Mouse (Mus musculus) CH12F3 (cell line): ENCODE measurements around the gene Blvrb.
"Not testable (repeated sequence)": the region's sequence is repeated elsewhere in the genome, so short reads cannot be mapped to it uniquely, and the experiment has no call there.

Experiments used
- in situ Hi-C: fragments of 300-500 bp; cut with MboI; formaldehyde crosslinking; loops from 2 replicates; pipeline ENCODE4 v1.14.3; 2020; ENCODE audit warnings: low sequenced_read_pairs

Blvrb gene

DNA sequence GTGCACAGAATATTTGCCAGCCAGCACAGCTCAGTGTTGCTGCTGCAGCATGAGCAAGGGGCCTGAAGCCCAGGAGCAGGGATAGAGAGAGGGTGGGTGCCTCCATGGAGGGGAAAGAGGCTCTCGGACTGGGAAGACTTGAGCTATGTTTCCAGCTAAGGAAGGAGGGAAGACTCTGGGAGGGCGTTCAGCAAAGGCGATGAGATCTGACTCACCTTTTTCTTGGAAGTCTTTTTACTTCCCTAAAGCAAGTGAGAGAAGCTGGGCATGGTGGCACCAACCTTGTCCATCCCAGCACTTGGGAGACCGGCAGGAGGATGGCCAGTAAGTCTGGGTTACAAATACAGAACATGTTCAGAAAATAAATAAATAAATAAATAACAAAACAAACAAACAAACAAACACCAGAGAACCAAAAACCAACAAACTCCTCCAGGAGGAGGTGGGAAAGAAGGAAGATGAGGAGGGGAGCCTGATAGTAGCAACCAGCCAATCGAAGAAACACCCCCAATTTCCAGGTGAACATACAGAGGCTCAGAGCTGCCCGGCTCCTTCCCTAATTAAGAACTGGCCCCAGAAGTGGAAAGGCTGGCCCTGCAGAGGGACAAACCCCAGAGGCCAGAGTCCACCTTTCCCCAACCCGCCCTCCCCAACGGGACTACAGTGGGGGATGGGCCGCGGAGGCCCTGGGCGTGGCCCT is 33.3 kb downstream of the Blvrb start:
- in situ Hi-C loops: no loop called here

DNA sequence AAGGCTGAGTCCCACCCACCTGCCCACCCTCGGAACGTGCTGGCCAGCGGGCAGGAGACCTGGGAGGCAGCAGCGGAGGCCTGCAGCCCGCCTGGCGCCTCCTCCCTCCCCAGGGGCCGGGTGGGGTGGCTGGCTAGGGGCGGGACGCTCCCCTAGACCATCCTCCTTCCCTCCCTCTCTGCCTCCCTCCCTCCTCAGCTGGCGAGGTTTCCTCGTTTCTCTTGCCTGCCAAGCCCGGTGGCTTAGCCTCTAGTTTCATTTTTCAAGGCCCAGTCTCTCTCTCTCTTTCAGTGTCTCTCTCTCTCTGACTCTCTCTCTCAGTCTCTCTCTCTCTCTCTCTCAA is 33.8 kb downstream of the Blvrb start:
- in situ Hi-C loops: no loop called here

DNA sequence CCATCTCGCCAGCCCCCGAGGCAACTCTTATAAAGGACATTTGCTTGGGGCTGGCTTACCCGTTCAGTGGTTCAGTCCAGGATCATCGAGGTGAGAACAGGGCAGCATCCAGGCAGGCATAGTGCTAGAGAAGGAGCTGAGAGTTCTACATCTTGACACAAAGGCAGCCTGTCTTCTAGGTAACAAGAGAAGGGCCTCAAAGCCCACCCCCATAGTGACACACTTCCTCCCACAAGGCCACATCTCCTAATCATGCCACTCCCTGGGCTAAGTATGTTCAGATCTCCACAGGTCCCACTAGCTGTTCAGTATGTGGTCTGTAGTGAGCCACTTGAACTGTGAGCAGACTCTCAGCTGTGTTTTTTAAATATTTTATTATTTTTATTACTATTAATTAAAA is 36.1 kb downstream of the Blvrb start:
- in situ Hi-C loops: no loop called here

DNA sequence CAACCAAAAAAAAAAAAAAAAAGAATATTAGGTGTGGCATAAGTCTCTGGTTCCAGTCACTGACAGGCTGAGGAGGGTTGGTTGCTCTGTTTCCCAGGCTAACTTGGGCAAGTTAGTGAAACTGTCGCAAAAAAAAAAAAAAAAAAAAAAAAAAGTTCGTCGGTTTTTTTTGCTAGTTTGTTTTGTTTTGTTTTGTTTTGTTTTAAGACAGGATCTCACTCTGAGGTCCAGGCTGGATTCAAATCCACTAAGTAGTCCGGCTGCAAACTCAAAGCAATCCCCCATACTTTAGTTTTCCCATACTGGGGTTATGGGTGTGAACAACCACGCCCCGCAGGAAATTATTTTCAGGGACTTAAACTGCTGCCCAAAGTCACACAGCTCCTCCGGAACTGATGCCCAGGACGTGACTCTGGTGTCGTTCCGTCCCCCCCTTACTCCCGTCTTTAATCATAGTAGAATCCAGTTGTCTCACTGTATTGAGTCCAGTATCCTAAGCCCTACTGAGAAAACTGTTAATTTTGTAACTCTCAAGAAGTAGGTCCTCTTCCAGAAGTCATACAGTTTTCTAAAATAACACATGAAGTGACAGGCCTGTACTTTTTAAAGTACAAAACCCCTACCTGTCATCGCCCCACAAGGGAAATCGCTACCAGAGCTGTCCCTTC is 38.5 kb downstream of the Blvrb start:
- in situ Hi-C loops: no loop called here

DNA sequence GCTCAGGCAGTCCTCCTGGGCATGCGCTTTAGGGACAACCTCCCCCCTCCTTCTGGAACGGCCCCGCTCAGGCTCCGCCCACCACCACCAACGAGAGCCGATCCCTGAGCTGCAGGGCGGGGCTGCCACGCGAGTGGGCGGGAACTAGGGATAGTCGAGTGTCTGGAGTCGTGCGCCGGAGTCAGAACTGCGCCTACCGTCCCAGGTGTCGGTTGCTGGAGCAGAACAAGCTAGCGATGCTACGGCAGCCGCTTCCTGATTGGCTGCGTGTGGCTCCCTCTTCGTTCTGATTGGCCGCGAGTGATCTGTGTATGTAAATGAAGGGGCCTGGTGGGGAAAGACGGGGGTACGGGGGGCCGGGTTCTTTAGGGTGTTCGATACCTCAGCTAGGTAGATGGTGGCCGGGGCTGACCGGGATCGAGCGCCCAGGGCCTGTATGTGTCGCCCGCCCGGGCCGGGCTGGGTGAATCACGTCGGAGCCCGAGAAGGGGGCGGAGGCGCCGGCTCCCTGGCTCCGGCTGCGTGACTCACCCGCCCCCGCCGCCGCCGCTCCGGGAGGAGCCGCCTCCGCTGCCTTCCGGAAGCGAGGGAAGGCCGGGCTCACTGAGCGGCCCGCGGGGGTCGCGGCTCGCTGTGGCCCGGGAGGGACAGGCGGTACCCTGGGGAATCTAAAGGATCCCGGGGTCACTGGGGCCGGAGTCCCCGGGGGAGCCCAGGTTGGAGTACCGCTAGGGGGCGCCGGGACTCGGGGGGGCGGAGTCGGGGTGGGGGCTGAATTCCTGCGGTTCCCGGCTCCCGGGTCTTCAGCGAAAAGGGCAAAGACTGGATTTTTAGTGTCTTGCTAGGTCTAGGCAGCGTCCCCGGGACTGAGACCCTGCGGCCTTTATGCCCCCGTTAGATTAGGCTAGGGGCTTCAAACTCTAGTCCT is 39.3 kb downstream of the Blvrb start, which contains the start of gene Sertad1:
Gene Sertad1 (plus strand): TSS at position 141 of the 928 bp plus-strand sequence.
- in situ Hi-C loops: no loop called here

DNA sequence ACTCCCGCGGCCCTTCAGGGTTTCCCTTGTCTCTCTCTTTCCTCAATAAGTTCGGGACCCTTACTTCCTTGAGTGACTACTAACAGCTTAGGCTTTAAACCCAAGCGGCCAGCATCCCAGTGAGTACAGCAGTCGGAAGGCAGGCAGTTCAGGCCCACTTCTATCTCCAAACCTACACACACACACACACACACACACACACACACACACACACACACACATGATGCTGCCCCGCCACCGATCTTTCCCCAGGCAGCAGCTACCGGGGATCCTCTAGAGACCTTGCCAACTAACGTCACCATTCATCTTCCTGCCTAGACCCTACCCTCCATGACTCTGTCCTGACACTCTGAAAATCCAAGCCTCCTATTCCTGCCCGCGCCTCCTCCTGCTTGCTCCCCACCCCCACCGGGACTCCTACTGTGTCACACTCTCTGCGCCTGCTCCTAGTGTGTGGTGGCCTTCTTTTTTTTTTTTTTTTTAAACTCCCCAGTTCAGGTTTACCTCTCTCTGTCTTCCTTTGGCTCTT is 40.0 kb downstream of the Blvrb start:
- in situ Hi-C loops: no loop called here

DNA sequence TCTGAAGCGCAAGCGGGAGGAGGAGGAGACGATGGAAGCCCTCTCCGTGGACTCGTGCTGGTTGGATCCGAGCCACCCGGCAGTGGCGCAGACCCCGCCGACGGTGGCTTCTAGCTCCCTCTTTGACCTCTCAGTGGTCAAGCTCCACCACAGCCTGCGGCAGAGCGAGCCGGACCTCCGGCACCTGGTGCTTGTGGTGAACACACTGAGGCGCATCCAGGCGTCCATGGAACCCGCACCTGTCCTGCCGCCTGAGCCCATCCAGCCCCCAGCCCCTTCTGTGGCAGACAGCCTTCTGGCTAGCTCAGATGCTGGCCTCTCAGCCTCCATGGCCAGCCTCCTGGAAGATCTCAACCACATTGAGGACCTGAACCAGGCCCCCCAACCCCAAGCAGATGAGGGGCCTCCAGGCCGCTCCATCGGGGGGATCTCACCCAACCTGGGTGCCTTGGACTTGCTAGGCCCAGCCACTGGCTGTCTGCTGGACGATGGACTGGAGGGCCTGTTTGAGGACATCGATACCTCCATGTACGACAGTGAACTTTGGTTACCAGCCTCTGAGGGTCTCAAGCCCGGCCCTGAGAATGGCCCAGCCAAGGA is 41.6 kb downstream of the Blvrb start:
- in situ Hi-C loops: no loop called here

DNA sequence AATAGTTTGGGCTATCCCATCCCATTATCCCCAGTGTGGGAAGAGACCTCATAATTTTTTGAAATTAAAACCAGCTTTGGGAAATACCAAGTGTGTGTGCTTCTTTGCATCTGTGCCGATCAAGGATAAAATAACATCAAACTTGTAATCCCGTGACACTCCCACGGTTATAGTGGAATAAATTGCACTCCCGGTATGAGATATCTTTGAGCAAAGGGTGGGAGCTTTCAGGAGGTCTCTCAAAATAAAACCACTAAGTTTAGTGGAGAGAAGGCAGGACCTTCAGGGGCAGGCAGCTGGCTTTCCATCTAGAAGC is 42.4 kb downstream of the Blvrb start:
- in situ Hi-C loops: no loop called here

DNA sequence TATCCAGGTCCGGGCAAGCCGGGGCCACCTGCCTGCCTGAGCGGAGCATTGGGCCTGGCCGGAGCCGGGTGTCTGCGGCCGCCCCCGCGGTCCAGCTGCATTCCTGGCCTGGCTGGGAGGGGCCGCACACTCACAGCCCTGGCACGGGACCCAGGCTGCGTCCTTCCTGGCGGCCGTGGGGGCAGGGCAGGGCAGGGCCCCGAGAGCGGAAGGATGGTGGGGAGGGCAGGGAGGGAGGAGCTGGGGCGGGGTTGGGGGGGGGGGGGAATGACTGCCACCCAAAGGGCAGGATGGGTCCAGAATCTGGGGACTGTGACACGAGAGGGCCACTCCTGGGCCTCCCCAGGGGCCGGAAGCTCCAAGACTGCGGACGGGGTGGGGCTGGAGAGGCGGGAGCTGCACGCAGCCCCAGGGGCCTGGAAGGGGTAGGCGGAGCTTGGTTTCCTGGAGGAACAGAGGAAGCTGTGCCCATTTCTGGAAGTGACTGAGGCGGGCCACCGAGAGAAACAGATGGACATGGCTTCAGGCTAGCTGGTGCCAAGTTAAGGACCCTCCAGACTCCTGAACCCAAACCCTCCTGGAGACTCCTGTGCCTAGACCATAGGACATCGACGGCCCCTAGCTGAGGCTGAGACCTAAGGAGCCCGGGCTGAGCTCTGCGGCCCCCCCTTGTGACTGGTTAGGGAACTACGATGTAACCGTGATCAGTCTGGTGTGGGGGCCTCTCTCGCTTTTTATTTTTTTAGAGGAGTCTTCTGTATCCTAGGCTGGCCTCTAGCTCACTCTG is 43.0 kb downstream of the Blvrb start:
- in situ Hi-C loops: no loop called here

DNA sequence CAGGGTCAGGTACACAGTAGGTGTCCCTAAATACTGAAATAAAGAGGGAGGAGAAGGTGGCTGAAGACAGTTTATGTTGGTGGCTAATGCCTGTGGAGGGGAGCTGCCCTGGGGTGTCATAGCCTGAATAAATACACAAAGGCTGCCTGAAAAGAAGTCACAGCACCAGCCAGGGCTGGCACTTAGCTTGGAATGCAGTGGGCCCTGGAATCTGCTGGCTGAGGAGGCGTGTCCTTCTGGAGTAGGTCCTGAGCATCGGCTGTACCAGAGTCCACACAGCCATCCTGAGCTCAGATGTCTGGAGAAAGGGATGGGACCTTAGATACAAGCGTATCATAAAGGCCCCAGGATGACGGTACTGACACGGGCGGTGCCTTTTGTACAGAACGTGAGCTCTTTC is 44.1 kb downstream of the Blvrb start:
- in situ Hi-C loops: no loop called here

DNA sequence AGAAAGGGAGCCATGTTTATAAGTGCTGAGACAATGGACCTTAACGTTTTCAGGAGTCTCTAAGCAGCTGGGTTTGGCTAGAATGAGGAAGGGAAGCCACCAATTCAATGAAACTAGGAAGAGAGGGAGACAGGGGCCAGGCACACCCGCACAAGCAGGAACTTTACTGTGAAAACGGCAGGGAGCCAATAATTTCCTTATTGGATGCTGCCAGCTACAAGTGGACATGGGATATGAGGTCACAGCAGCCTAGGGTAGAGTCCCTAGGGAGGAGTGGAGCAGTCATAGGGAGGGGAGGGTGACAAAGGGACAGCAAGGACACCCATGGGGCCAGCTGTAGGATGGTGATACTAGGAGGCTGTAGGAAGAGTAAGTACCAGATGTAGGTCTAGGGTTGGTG is 45.2 kb downstream of the Blvrb start:
- in situ Hi-C loops: no loop called here

DNA sequence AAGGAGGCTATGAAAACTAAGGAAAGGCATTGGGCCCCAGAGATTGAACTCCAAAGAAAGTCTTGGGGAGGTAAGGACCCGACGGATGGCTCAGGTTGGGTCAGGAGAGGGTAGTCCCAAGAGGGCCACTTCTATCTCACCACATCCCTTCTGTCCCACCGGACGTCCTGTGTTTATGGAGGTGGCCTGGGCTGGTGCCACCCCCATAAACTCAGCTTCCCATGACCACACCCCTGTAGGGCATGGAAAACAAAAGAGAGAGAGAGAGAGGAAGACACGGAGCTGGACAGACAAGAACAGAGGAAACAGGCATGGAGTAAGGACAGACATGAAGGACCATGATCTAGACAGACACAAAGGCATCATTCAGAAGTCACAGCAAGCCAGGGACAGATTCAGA is 45.7 kb downstream of the Blvrb start:
- in situ Hi-C loops: no loop called here

DNA sequence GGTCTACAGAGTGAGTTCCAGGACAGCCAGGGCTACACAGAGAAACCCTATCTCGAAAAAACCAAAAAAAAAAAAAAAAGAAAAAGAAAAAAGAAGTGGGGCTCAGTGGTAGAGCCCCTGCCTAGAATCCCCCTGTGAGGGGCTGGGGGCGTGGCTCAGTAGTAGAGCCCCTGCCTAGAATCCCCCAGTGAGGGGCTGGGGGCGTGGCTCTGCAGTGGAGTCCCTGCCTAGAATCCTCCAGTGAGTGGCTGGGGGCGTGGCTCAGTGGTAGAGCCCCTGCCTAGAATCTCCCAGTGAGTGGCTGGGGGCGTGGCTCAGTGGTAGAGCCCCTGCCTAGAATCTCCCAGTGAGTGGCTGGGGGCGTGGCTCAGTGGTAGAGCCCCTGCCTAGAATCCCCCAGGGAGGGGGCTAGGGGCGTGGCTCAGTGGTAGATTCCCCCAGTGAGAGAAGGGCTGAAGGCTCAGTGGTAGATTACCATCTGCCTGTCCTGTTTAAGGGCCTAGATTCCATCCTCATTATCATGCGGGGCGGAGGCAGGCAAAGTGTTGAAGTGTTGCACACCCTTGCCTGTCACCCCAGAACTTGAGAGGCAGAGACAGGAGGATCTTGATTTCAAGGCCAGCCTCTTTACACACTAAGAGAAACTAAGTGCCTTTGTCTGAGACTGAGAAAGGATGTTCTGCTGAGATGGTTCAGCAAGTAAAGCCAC is 47.0 kb downstream of the Blvrb start:
- in situ Hi-C loops: not testable (repeated sequence)

DNA sequence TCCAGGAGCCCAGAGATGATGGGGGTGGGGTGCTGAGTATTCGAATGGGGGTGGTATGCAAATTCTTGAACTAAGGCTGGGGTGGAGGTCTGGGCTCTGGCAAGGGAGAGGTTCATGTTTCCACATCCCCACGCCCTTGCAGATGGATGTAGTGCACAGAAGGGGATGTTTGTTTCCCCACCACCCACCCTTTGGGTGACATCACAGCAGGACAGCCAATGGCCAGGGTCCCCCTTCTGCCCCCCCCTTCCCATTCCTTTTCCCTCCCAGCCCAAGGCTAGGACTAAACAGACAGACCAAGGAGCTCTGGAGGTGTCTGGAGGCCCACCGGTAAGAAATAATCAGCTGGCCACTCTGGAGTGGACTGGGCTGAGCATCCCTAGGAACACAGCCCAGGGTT is 51.3 kb downstream of the Blvrb start, which contains the start of gene Prx:
Gene Prx (plus strand): TSS at position 289 of the 400 bp plus-strand sequence.
- in situ Hi-C loops: no loop called here

DNA sequence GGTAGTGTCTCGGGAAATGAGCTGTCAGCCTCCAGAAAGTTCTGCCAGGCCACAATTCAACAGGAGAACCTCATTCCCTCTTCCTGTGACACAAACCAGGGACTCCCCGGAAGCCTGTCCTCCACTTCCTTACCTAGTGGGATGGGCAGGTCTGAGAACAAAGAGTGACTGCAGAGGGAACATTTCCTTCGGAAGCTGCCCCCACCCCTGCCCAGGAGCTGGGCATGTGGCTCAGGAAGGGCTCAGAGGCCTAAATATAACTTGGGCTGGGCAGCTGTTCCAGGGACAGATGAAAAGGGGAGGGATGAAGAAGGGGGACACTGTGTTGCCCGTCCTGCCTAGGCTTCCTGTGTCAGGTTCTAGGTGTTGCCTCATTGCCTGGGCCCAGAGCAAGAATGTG is 53.8 kb downstream of the Blvrb start:
- in situ Hi-C loops: no loop called here

DNA sequence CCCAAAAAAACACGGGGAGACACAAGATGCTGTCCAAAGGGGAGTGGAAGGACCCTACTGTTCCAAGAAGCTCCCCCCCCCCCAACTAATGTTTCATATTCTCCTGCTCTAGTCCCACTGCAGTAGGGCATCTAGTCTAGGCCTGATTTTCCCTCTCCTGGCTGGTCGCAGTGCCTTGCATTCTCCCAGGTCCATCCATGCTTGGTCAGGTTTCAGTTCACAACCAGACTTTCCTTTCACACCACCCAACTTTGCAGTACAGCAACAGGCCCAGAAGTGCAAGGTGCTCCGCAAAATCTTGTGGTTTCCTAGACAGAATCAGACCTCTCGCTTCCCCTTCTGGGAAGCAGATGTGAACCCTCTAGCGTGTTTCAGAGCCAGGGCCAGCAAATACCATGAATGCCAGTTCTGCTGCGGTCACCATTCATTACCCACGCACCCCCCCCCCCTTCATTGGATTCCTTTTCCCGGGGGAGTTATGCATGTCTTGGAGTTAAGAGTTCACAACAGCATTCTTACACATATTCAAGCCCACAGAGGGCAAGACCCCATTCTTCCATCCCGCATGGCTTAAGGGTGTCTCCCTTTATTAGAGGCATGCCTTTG is 59.1 kb downstream of the Blvrb start:
- in situ Hi-C loops: no loop called here

DNA sequence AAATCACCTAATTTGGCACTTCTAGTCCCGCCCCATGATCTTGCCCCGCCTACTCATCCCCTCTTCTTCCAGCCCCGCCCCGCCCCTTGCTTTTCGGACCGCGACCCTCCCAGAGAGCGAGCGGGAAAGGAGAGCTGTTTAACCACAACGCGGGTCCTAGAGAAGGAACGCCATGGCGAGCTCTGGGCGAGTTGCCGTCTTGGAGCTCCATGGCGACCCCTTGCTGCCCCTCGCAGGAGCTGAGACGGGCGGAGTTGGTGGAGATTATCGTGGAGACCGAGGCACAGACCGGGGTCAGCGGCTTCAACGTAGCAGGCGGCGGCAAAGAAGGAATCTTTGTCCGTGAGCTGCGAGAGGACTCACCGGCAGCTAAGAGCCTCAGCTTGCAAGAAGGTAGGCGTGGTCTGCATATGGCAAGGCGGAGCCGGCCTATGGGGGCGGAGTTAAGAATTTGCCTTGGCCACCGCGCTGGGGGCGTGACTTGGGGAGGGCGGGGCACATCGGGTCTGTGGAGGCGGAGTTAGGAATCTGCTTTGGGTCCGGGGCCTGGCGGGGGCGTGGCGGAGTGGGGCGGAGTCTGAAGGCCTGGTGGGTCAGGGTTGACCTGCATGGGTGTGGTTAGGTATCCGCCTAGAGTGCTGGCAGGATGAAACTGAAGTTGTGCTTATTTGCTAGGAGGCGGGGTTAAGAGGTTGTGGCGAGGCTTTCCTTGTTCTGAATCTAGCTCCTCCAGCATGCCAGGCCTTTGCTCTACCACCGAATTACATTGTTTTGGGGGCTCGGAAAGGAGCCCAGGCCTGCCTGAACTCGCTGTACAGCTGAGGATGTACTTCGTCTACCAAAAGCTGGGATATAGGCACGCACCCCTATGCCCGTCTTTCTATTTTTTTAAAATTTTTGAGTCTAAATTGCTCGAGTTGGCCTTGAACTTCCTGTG is 60.2 kb downstream of the Blvrb start:
- in situ Hi-C loops: no loop called here

DNA sequence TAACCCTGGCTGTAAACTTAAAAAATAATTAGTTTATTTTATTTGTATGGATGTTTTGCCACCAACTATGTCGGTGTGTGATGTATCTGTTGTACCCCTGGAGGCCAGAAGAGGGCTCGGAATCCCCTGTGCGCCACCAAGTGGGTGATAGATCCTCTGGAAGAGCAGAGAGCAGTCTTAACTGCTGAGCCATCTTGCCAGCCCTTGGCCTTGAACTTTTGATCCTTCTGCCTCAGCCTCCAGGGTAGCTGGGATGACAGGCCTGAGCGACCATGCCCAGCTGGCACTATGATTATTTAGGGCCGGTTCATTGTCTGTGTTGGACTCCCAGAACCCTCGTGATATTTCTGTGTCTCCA is 60.8 kb downstream of the Blvrb start:
- in situ Hi-C loops: no loop called here
